Mouse (Mus musculus): ENCODE measurements at regions not wholly inside any gene's neighbourhood (a gene's known extent, or its start where the extent isn't known, plus 50 kb on each side); places are given as distances from the start of the nearest gene placed in this dataset.

GRCm38 (mm10) chr12:73432546-73432945 is 113.6 kb downstream of the Tmem30b start:
- Histone ChIP-seq H3K27ac (ENCODE audit: control insufficient read depth, insufficient read depth, low read depth, low read length) (no peak overlapping the region), H3K4me3 (ENCODE audit: control insufficient read depth, low read depth, low read length) (no peak overlapping the region), H3K4me1 (ENCODE audit: control insufficient read depth, insufficient read depth, low read length) (peaks cover 7% of the 10 kb centered on the region; the same call in 1 of the 2 replicates), H3K27me3 (ENCODE audit: control insufficient read depth, insufficient read depth, low read length) (no peaks in the 10 kb centered on the region; the same call in 1 of the 2 replicates), H3K36me3 (ENCODE audit: control insufficient read depth, insufficient read depth, low read length) (no peaks in the 10 kb centered on the region)
- TF ChIP-seq POLR2A (IDR thresholded peaks at IDR 0.05; ENCODE audit: control insufficient read depth, low read depth, low read length) (no peak), CTCF (IDR thresholded peaks at IDR 0.05; ENCODE audit: control insufficient read depth, insufficient read depth, insufficient replicate concordance, low read depth, low read length) (no peak)

GRCm38 (mm10) chr12:73428171-73428570 is 118.0 kb downstream of the Tmem30b start:
- no peaks in the 10 kb centered on the region; the same call in 1 of the 2 replicates for H3K27me3 ChIP-seq (ENCODE audit: control insufficient read depth, insufficient read depth, low read length)
- H3K27ac ChIP-seq (ENCODE audit: control insufficient read depth, insufficient read depth, low read depth, low read length), result no peak overlapping the region
- TF ChIP-seq POLR2A (IDR thresholded peaks at IDR 0.05; ENCODE audit: control insufficient read depth, low read depth, low read length) (no peak), CTCF (IDR thresholded peaks at IDR 0.05; ENCODE audit: control insufficient read depth, insufficient read depth, insufficient replicate concordance, low read depth, low read length) (no peak)
- H3K4me1 ChIP-seq (ENCODE audit: control insufficient read depth, insufficient read depth, low read length), result peaks cover 7% of the 10 kb centered on the region; the same call in 1 of the 2 replicates
- H3K36me3 ChIP-seq (ENCODE audit: control insufficient read depth, insufficient read depth, low read length), result no peaks in the 10 kb centered on the region
- H3K4me3 ChIP-seq (ENCODE audit: control insufficient read depth, low read depth, low read length), result peak overlapping the region; percentile 41

- Histone ChIP-seq H3K27me3 (ENCODE audit: control insufficient read depth, insufficient read depth, low read length) (no peaks in the 10 kb centered on the region; the same call in 1 of the 2 replicates), H3K4me3 (ENCODE audit: control insufficient read depth, low read depth, low read length) (no peak overlapping the region), H3K27ac (ENCODE audit: control insufficient read depth, insufficient read depth, low read depth, low read length) (no peak overlapping the region), H3K4me1 (ENCODE audit: control insufficient read depth, insufficient read depth, low read length) (peaks cover 7% of the 10 kb centered on the region; the same call in 1 of the 2 replicates), H3K36me3 (ENCODE audit: control insufficient read depth, insufficient read depth, low read length) (no peaks in the 10 kb centered on the region)
- no peak for TF ChIP-seq CTCF (IDR thresholded peaks at IDR 0.05; ENCODE audit: control insufficient read depth, insufficient read depth, insufficient replicate concordance, low read depth, low read length)
- no peak for TF ChIP-seq POLR2A (IDR thresholded peaks at IDR 0.05; ENCODE audit: control insufficient read depth, low read depth, low read length)
Observed at GRCm38 (mm10) chr12:73424814-73425213, 121.4 kb downstream of the Tmem30b start.

- no peak for TF ChIP-seq POLR2A (IDR thresholded peaks at IDR 0.05; ENCODE audit: control insufficient read depth, low read depth, low read length)
- no peak for TF ChIP-seq CTCF (IDR thresholded peaks at IDR 0.05; ENCODE audit: control insufficient read depth, insufficient read depth, insufficient replicate concordance, low read depth, low read length)
- H3K27me3 ChIP-seq (ENCODE audit: control insufficient read depth, insufficient read depth, low read length), result no peaks in the 10 kb centered on the region
Observed at GRCm38 (mm10) chr12:73417101-73417500, 129.1 kb downstream of the Tmem30b start.

GRCm38 (mm10) chr12:73416367-73416897 is 129.8 kb downstream of the Tmem30b start:
- no peaks in the 10 kb centered on the region for H3K36me3 ChIP-seq (ENCODE audit: control insufficient read depth, insufficient read depth, low read length)
- H3K27ac ChIP-seq (ENCODE audit: control insufficient read depth, insufficient read depth, low read depth, low read length), result no peak overlapping the region
- H3K4me1 ChIP-seq (ENCODE audit: control insufficient read depth, insufficient read depth, low read length), result no peaks in the 10 kb centered on the region
- H3K4me3 ChIP-seq (ENCODE audit: control insufficient read depth, low read depth, low read length), result no peak overlapping the region
- no peaks in the 10 kb centered on the region for H3K27me3 ChIP-seq (ENCODE audit: control insufficient read depth, insufficient read depth, low read length)
- TF ChIP-seq POLR2A (IDR thresholded peaks at IDR 0.05; ENCODE audit: control insufficient read depth, low read depth, low read length) (no peak), CTCF (IDR thresholded peaks at IDR 0.05; ENCODE audit: control insufficient read depth, insufficient read depth, insufficient replicate concordance, low read depth, low read length) (no peak)

More at GRCm38 (mm10) chr12:73417101-73417500, 129.1 kb downstream of the Tmem30b start:
- Histone ChIP-seq H3K4me1 (ENCODE audit: control insufficient read depth, insufficient read depth, low read length) (no peaks in the 10 kb centered on the region), H3K36me3 (ENCODE audit: control insufficient read depth, insufficient read depth, low read length) (no peaks in the 10 kb centered on the region), H3K4me3 (ENCODE audit: control insufficient read depth, low read depth, low read length) (no peak overlapping the region), H3K27ac (ENCODE audit: control insufficient read depth, insufficient read depth, low read depth, low read length) (no peak overlapping the region)

GRCm38 (mm10) chr12:73415856-73416366 is 129.3 kb downstream of the Slc38a6 start:
- no peak for TF ChIP-seq POLR2A (IDR thresholded peaks at IDR 0.05; ENCODE audit: control insufficient read depth, low read depth, low read length)
- TF ChIP-seq CTCF (IDR thresholded peaks at IDR 0.05; ENCODE audit: control insufficient read depth, insufficient read depth, insufficient replicate concordance, low read depth, low read length), result no peak
- Histone ChIP-seq H3K27me3 (ENCODE audit: control insufficient read depth, insufficient read depth, low read length) (no peaks in the 10 kb centered on the region), H3K27ac (ENCODE audit: control insufficient read depth, insufficient read depth, low read depth, low read length) (no peak overlapping the region), H3K4me1 (ENCODE audit: control insufficient read depth, insufficient read depth, low read length) (no peaks in the 10 kb centered on the region), H3K4me3 (ENCODE audit: control insufficient read depth, low read depth, low read length) (no peak overlapping the region), H3K36me3 (ENCODE audit: control insufficient read depth, insufficient read depth, low read length) (no peaks in the 10 kb centered on the region)

- Histone ChIP-seq H3K4me3 (ENCODE audit: control insufficient read depth, low read depth, low read length) (no peak overlapping the region), H3K27ac (ENCODE audit: control insufficient read depth, insufficient read depth, low read depth, low read length) (no peak overlapping the region), H3K27me3 (ENCODE audit: control insufficient read depth, insufficient read depth, low read length) (no peaks in the 10 kb centered on the region), H3K36me3 (ENCODE audit: control insufficient read depth, insufficient read depth, low read length) (no peaks in the 10 kb centered on the region), H3K4me1 (ENCODE audit: control insufficient read depth, insufficient read depth, low read length) (no peaks in the 10 kb centered on the region)
- TF ChIP-seq CTCF (IDR thresholded peaks at IDR 0.05; ENCODE audit: control insufficient read depth, insufficient read depth, insufficient replicate concordance, low read depth, low read length) (no peak), POLR2A (IDR thresholded peaks at IDR 0.05; ENCODE audit: control insufficient read depth, low read depth, low read length) (no peak)
Observed at GRCm38 (mm10) chr12:73413439-73414196, 127.0 kb downstream of the Slc38a6 start.
